Mouse (Mus musculus) spleen, postnatal 14 days (tissue): ENCODE data around the gene Irx1.

Source experiments
- DNase-seq, 2 experiments: peaks; one replicate each; pipeline ENCODE4 v3.0.0; 2021 to 2022; ENCODE audit warnings: low spot score in 2 of 2

The Irx1 gene

GRCm38 (mm10) chr13:71910361-71910760 is 53.2 kb downstream of the Irx1 start:
- no peak for DNase-seq
